Mouse (Mus musculus): ENCODE data around the gene Wnt9b. TPM values are rescaled to one million over a fixed set of nuclear protein-coding genes. Genes with fewer than 3 reads are reported as not detected.
A peak's percentile ranks its signal among the peaks of the same experiment; 100 is the strongest.
"Not testable (repeated sequence)": the region's sequence is repeated elsewhere in the genome, so short reads cannot be mapped to it uniquely, and the experiment has no call there.

Wnt9b gene
- polyA plus RNA-seq (2016; fragmentation: Nextera tagmentation; extraction: Ambion mirVana): 0.43 and 0.73 TPM in 2 replicates

DNA sequence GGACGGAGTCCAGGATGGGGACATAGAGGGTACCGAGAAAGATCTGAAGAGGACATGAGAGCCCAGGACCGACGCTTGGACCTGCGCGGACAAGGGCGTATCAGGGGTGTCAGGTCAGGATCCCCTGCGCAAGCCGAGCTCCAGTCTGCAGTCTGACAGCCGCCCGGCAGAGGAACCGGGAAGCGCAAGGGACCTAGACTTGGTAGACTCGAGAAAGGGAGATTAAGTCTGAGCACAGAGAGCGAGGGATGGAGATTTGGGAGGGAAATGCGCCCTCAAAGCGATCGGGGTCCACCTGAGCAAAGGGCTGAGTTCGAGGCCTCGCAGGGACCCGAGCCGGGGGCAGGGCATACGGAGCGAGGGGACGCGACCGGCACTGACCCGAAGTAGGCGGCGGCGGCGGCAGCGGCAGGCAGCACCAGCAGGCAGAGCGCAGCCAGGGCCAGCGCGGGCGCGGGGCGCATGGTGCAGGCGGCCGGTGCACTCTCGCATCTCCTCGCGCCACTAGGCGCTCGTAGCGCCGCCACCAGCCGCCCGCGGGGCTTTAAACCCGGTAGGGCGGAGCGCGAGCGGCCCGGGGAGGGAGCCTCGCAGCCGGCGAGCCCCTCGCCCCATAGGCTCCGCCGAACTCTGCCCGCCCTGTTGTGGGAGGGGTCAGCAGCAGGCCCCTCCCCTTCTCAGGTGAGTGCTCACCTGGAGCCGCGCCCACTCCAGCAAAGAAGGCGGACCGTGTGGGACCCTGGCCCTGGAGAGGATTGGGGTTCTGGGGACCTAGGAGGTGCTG, at the start of gene Wnt9b:
Gene Wnt9b (minus strand): TSS at position 516 of the 784 bp plus-strand sequence.
- Histone ChIP-seq H3K36me3 (no peaks in the 10 kb centered on the region), H3K4me3 (peak within 1 kb of the TSS; percentile 59), H3K9me3 (replicated peaks) (no peaks in the 10 kb centered on the region), H3K27me3 (ENCODE audit: low read depth, poor library complexity, severe bottlenecking) (peaks cover 99% of the 10 kb centered on the region), H3K4me1 (peaks cover 17% of the 10 kb centered on the region), H3K27ac (replicated peaks) (no peak within 1 kb of the TSS; the same call in 1 of the 2 replicates)
- under 1% methylated on average over 60 of the region's 68 CpGs for WGBS
- DNase-seq (ENCODE audit: low spot score): peak; percentile 64

GRCm38 (mm10) chr11:103789951-103790350, 40.3 kb upstream of the Wnt9b start:
- Histone ChIP-seq H3K36me3 (peaks cover 11% of the 10 kb centered on the region), H3K27me3 (ENCODE audit: low read depth, poor library complexity, severe bottlenecking) (peaks cover 37% of the 10 kb centered on the region), H3K27ac (replicated peaks) (no peak overlapping the region), H3K9me3 (replicated peaks) (no peaks in the 10 kb centered on the region), H3K4me3 (no peak overlapping the region), H3K4me1 (peaks cover 6% of the 10 kb centered on the region)
- DNase-seq (ENCODE audit: low spot score): no peak
- 93% methylated on average over 5 of the region's 5 CpGs for WGBS

- peaks cover 58% of the 10 kb centered on the region for H3K27me3 ChIP-seq (ENCODE audit: low read depth, poor library complexity, severe bottlenecking)
- no peaks in the 10 kb centered on the region for H3K9me3 ChIP-seq (replicated peaks)
- no peak overlapping the region for H3K4me3 ChIP-seq
- H3K27ac ChIP-seq (replicated peaks): no peak overlapping the region
- WGBS: 77% methylated on average over 9 of the region's 9 CpGs
- peaks cover 31% of the 10 kb centered on the region for H3K36me3 ChIP-seq
- DNase-seq (ENCODE audit: low spot score): no peak
- H3K4me1 ChIP-seq: peaks cover 36% of the 10 kb centered on the region
Measured at GRCm38 (mm10) chr11:103780152-103780551, 30.5 kb upstream of the Wnt9b start.

DNA sequence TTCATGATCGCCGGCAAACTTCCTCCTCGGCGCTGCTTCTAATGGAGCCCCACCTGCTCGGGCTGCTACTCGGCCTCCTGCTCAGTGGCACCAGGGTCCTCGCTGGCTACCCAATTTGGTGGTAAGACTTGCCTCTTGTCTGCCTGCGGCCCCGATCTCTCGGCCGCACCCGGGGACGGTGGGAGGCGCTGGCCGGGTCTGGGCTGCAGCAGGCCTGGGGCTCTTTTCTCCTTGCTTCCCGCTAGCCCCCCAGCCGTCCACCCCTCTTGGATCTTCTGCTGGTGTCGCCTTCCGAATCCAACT, 24.6 kb upstream of the Wnt9b start:
- H3K27me3 ChIP-seq (ENCODE audit: low read depth, poor library complexity, severe bottlenecking): peaks cover 97% of the 10 kb centered on the region
- H3K9me3 ChIP-seq (replicated peaks): no peaks in the 10 kb centered on the region
- no peak for DNase-seq (ENCODE audit: low spot score)
- peaks cover 2% of the 10 kb centered on the region; the same call in 1 of the 2 replicates for H3K36me3 ChIP-seq
- H3K4me1 ChIP-seq: peaks cover 83% of the 10 kb centered on the region
- H3K4me3 ChIP-seq: peak overlapping the region; percentile 63
- WGBS: 0% methylated on average over 19 of the region's 19 CpGs
- peak overlapping the region; percentile 83 for H3K27ac ChIP-seq (replicated peaks)

DNA sequence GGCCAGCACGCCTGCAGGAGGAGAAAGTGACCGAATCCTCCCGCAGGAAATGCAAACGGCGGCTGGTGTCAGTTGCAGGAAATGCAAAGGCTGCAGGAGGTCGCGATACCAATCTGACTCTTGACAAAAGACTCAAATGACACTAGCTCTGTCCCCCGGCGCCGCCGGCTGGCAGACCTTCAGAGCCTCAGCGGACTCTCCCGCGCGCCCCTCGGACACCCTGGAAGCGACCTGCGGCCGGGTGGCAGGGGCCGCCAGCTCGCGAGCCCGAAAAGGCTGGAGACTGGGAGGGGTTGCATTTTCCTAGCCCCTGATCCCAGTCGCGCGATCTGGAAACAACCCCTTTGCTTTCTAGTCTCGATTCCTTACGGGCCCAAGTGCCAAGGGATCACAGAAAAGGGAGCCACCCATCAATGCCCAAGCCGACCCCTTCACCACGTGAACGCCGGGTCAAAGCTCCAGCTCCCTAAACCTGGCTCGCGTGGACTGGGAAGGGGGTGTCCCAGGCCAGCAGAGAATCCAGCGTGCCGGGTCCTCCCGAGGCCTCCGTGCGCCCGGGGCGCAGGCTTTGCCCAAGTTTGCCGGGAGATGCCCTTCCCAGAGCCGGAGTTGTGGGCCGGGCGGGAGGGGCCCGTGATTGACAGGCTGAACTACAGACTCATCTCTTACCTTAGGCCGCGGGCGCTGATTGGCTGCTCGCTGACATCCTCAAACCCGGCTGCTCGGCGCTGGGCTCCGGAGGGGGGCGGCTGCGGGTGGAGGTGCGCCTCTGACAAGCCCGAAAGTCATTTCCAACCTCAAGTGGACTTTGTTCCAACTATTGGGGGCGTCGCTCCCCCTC, 24.0 kb upstream of the Wnt9b start, which contains the start of gene Wnt3:
Gene Wnt3 (plus strand): TSS at position 764 of the 841 bp plus-strand sequence.
- Histone ChIP-seq H3K27ac (replicated peaks) (peak within 1 kb of the TSS; percentile 83), H3K4me3 (peak within 1 kb of the TSS; percentile 63), H3K36me3 (no peaks in the 10 kb centered on the region), H3K9me3 (replicated peaks) (no peaks in the 10 kb centered on the region), H3K27me3 (ENCODE audit: low read depth, poor library complexity, severe bottlenecking) (peaks cover 98% of the 10 kb centered on the region), H3K4me1 (peaks cover 84% of the 10 kb centered on the region)
- DNase-seq (ENCODE audit: low spot score): peak; percentile 84
- WGBS: under 1% methylated on average over 60 of the region's 60 CpGs

GRCm38 (mm10) chr11:103772505-103773386, 23.1 kb upstream of the Wnt9b start:
- H3K4me1 ChIP-seq: peaks cover 87% of the 10 kb centered on the region
- no peaks in the 10 kb centered on the region for H3K9me3 ChIP-seq (replicated peaks)
- no peaks in the 10 kb centered on the region for H3K36me3 ChIP-seq
- peak overlapping the region; percentile 83 for H3K27ac ChIP-seq (replicated peaks)
- peak; percentile 56 for DNase-seq (ENCODE audit: low spot score)
- 2% methylated on average over 23 of the region's 23 CpGs for WGBS
- peak overlapping the region; percentile 63 for H3K4me3 ChIP-seq
- peaks cover 100% of the 10 kb centered on the region for H3K27me3 ChIP-seq (ENCODE audit: low read depth, poor library complexity, severe bottlenecking)

- peak overlapping the region; percentile 63 for H3K4me3 ChIP-seq
- WGBS: under 1% methylated on average over 19 of the region's 19 CpGs
- peak; percentile 27 for DNase-seq (ENCODE audit: low spot score)
- H3K27ac ChIP-seq (replicated peaks): peak overlapping the region; percentile 83
- H3K36me3 ChIP-seq: no peaks in the 10 kb centered on the region
- H3K9me3 ChIP-seq (replicated peaks): no peaks in the 10 kb centered on the region
- H3K27me3 ChIP-seq (ENCODE audit: low read depth, poor library complexity, severe bottlenecking): peaks cover 100% of the 10 kb centered on the region
- H3K4me1 ChIP-seq: peaks cover 87% of the 10 kb centered on the region
Measured at GRCm38 (mm10) chr11:103771160-103771817, 21.7 kb upstream of the Wnt9b start.

- H3K4me3 ChIP-seq: peak overlapping the region; percentile 21; the same call in 1 of the 2 replicates
- H3K36me3 ChIP-seq: no peaks in the 10 kb centered on the region
- H3K27ac ChIP-seq (replicated peaks): peak overlapping the region; percentile 82
- H3K27me3 ChIP-seq (ENCODE audit: low read depth, poor library complexity, severe bottlenecking): peaks cover 66% of the 10 kb centered on the region
- peak; percentile 79 for DNase-seq (ENCODE audit: low spot score)
- H3K4me1 ChIP-seq: peaks cover 63% of the 10 kb centered on the region
- 1% methylated on average over 6 of the region's 6 CpGs for WGBS
- 0 out of 2 replicates have a peak, but pooled peaks cover 3% of the 10 kb centered on the region for H3K9me3 ChIP-seq (replicated peaks)
Measured at GRCm38 (mm10) chr11:103765556-103766011, 16.0 kb upstream of the Wnt9b start.

DNA sequence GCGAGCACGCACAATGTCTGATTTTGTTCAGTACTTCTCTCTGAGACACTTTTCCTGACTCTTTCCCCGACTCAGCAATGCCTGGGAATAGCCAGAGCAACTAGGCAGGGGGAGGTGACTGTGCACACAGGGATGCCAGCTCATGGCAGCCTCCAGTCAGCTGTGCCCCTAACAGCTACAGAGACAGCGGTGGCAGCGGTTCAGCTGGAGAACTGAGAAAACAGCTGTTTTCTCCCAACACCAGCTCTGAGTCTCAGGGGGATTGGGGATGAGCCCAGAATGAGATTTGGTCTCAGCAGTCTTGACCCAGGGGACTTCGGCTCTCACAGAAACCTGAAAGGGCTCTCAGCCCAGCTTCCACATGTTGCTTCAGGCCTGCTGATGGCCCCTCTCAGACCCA, 15.0 kb upstream of the Wnt9b start:
- 54% methylated on average over 6 of the region's 6 CpGs for WGBS
- H3K36me3 ChIP-seq: no peaks in the 10 kb centered on the region
- H3K4me1 ChIP-seq: peaks cover 55% of the 10 kb centered on the region
- 0 out of 2 replicates have a peak, but pooled peaks cover 3% of the 10 kb centered on the region for H3K9me3 ChIP-seq (replicated peaks)
- H3K4me3 ChIP-seq: no peak overlapping the region
- DNase-seq (ENCODE audit: low spot score): no peak
- peak overlapping the region; percentile 82 for H3K27ac ChIP-seq (replicated peaks)
- H3K27me3 ChIP-seq (ENCODE audit: low read depth, poor library complexity, severe bottlenecking): peaks cover 61% of the 10 kb centered on the region

DNA sequence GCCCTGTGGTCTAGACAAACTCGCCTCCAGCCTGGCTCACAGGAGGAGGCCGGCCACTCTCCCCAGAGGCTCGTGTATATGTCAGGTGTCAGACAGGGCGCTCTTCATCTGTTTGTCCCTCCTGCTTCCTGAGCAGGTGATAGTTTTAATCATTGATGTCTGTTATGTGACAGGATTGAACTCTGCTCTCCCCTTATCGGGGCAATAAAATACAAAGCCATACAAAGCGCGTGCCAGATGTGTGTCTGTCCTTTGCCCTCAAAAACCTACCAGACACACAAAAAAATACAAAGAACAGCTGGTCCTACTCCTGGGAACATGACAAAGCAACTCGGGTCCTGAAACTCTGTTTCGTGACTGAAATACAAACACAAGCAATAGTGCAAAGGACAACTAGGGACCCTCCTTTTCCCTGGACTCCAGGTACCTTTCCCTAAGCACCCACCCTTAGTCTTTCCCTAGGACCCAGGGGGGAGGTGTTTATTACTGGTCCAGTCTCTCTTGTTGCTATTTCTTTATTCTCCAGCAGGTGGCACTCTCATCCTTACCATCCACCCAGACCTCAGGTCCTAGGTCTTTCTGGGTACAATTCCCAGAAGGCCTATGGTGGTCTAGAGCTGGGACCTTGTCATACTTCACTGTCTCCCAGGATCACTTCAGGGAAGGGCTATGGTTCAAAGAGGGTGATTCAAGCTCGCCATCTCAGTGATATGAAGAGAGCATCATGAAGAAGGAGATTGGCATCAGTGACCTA, 14.0 kb upstream of the Wnt9b start:
- DNase-seq (ENCODE audit: low spot score): peak; percentile 53
- Histone ChIP-seq H3K36me3 (no peaks in the 10 kb centered on the region), H3K9me3 (replicated peaks) (0 out of 2 replicates have a peak, but pooled peaks cover 3% of the 10 kb centered on the region), H3K27me3 (ENCODE audit: low read depth, poor library complexity, severe bottlenecking) (peaks cover 55% of the 10 kb centered on the region), H3K27ac (replicated peaks) (peak overlapping the region; percentile 82), H3K4me3 (no peak overlapping the region), H3K4me1 (peaks cover 54% of the 10 kb centered on the region)
- 32% methylated on average over 10 of the region's 10 CpGs for WGBS

DNA sequence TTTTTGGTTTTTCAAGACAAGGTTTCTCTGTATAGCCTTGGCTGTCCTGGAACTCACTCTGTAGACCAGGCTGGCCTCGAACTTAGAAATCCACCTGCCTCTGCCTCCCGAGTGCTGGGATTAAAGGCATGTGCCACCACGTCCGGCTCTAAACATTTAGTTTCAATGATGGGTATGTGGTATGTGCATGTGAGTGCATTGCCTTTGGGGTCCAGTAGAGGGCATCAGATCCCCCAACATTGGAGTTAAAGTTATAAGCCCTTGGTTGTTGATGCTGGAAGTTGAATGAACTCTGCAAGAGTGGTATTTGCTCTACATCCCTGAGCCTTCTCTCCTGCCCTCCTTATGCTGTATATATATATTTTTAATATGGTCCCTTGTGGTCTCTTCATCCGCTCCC, 11.3 kb upstream of the Wnt9b start:
- Histone ChIP-seq H3K27me3 (ENCODE audit: low read depth, poor library complexity, severe bottlenecking) (peaks cover 31% of the 10 kb centered on the region), H3K4me1 (peaks cover 29% of the 10 kb centered on the region)
- not testable (repeated sequence) for DNase-seq (ENCODE audit: low spot score); H3K36me3 ChIP-seq; H3K27ac ChIP-seq (replicated peaks); H3K9me3 ChIP-seq (replicated peaks); H3K4me3 ChIP-seq
- 94% methylated on average over 5 of the region's 5 CpGs for WGBS

All from midbrain, embryonic 10.5 days (tissue).